Mouse (Mus musculus): ENCODE results near the gene Tcn2. TPM values are rescaled to one million over a fixed set of nuclear protein-coding genes. Genes with fewer than 3 reads are reported as not detected.

The Tcn2 gene
- total RNA-seq, 2 experiments from 2014 or later, result 18.8 to 22.8 TPM

GRCm38 (mm10) chr11:3903046-3903445 is 28.9 kb downstream of the Tcn2 start:
- DNase-seq, result peak; percentile 78
- intact Hi-C loops (cut with DNase I; ENCODE audit: low total_unique reads), result no loop called here

- DNase-seq, result no peak
- intact Hi-C loops (cut with DNase I; ENCODE audit: low total_unique reads), result no loop called here
Measured at GRCm38 (mm10) chr11:3902516-3902915, 29.4 kb downstream of the Tcn2 start.

- intact Hi-C loops (cut with DNase I; ENCODE audit: low total_unique reads), result no loop called here
- DNase-seq, result no peak
Measured at GRCm38 (mm10) chr11:3900296-3900695, 31.7 kb downstream of the Tcn2 start.

- intact Hi-C loops (cut with DNase I; ENCODE audit: low total_unique reads), result no loop called here
- DNase-seq, result no peak
Measured at GRCm38 (mm10) chr11:3895933-3896332, 36.0 kb downstream of the Tcn2 start.

GRCm38 (mm10) chr11:3895458-3895857 is 36.5 kb downstream of the Tcn2 start:
- DNase-seq, result no peak
- intact Hi-C loops (cut with DNase I; ENCODE audit: low total_unique reads), result no loop called here

- DNase-seq, result peak; percentile 86
- intact Hi-C loops (cut with DNase I; ENCODE audit: low total_unique reads), result no loop called here
Measured at GRCm38 (mm10) chr11:3894406-3895281, 37.3 kb downstream of the Tcn2 start, which contains the start of the genes 4921536K21Rik and Dusp18. TSS of gene 4921536K21Rik (minus strand) at chr11:3895098. TSS of gene Dusp18 (plus strand) at chr11:3895240.

GRCm38 (mm10) chr11:3893970-3894369 is 38.0 kb downstream of the Tcn2 start:
- DNase-seq, result no peak
- intact Hi-C loops (cut with DNase I; ENCODE audit: low total_unique reads), result no loop called here

- no peak for DNase-seq
Measured at GRCm38 (mm10) chr11:3887331-3887730, 44.6 kb downstream of the Tcn2 start.

GRCm38 (mm10) chr11:3883711-3884110 is 48.2 kb downstream of the Tcn2 start:
- intact Hi-C loops (cut with DNase I; ENCODE audit: low total_unique reads), result no loop called here

More at GRCm38 (mm10) chr11:3887331-3887730, 44.6 kb downstream of the Tcn2 start:
- intact Hi-C loops (cut with DNase I; ENCODE audit: low total_unique reads), result no loop called here

GRCm38 (mm10) chr11:3879836-3880235 is 52.1 kb downstream of the Tcn2 start:
- intact Hi-C loops (cut with DNase I; ENCODE audit: low total_unique reads), result loop anchor here (5.0 kb wide), 1 partner anchor 73 kb away; no protein-coding TSS in a partner anchor
- peak; percentile 66 for DNase-seq

More at GRCm38 (mm10) chr11:3883711-3884110, 48.2 kb downstream of the Tcn2 start:
- DNase-seq, result no peak

GRCm38 (mm10) chr11:3878660-3879059 is 53.3 kb downstream of the Tcn2 start:
- DNase-seq, result no peak
- intact Hi-C loops (cut with DNase I; ENCODE audit: low total_unique reads), result loop anchor here (5.0 kb wide), 1 partner anchor 71 kb away; no protein-coding TSS in a partner anchor

GRCm38 (mm10) chr11:3876419-3876818 is 55.5 kb downstream of the Tcn2 start:
- DNase-seq, result no peak
- intact Hi-C loops (cut with DNase I; ENCODE audit: low total_unique reads), result loop anchor here (5.0 kb wide), 1 partner anchor 69 kb away; no protein-coding TSS in a partner anchor

Other genes starting within 250 kb of the Tcn2 start
- under 1 TPM; 0.45 to 0.47 TPM for gene Osbp2, start 68.3 kb downstream of the Tcn2 start, total RNA-seq (2021)
- gene 4921536K21Rik, start 37.1 kb downstream of the Tcn2 start, total RNA-seq (2021), result under 1 TPM; 0.10 to 0.11 TPM
- 1 to 10 TPM; 2.7 to 4.0 TPM for gene Dusp18, start 36.9 kb downstream of the Tcn2 start, total RNA-seq (2021)
- 10 to 100 TPM; 17.4 to 20.3 TPM for gene Slc35e4, start 17.5 kb downstream of the Tcn2 start, total RNA-seq (2021)
- 10 to 100 TPM; 32.2 to 37.1 TPM for gene Pes1, start 31.8 kb upstream of the Tcn2 start, total RNA-seq (2021)
- not detected for gene 4930556J24Rik, start 44.6 kb upstream of the Tcn2 start, total RNA-seq (2021)
- 1 to 10 TPM; 1.1 to 3.0 TPM for gene Gal3st1, start 51.5 kb upstream of the Tcn2 start, total RNA-seq (2021)
- gene Sec14l4, start 99.3 kb upstream of the Tcn2 start, total RNA-seq (2021), result not detected
- gene Sec14l3, start 132.7 kb upstream of the Tcn2 start, total RNA-seq (2021), result not detected
- 10 to 100 TPM; 40.8 to 47.8 TPM for gene Mtfp1, start 163.3 kb upstream of the Tcn2 start, total RNA-seq (2021)
- under 1 TPM; 0.95 to 0.96 TPM for gene Sec14l2, start 191.3 kb upstream of the Tcn2 start, total RNA-seq (2021)
- gene Rnf215, start 203.0 kb upstream of the Tcn2 start, total RNA-seq (2021), result 1 to 10 TPM; 6.3 to 8.7 TPM
- gene Ccdc157, start 228.1 kb upstream of the Tcn2 start, total RNA-seq (2021), result 1 to 10 TPM; 3.3 to 5.6 TPM
- 10 to 100 TPM; 17.1 to 22.8 TPM for gene Sf3a1, start 228.2 kb upstream of the Tcn2 start, total RNA-seq (2021)

Measured in gastrocnemius, postnatal 14 days (tissue).